Mouse (Mus musculus) spleen, postnatal 10 days (tissue): ENCODE results near the gene Lsm3.

Source experiments
- DNase-seq, 2 experiments: peaks; one replicate each; pipeline ENCODE4 v3.0.0; 2021 to 2022; ENCODE audit warnings: low spot score in 2 of 2

The Lsm3 gene

GRCm38 (mm10) chr6:91558565-91558964, 42.8 kb downstream of the Lsm3 start:
- no peak for DNase-seq

- DNase-seq, result no peak
These were observed 43.6 kb downstream of the Lsm3 start for GRCm38 (mm10) chr6:91559371-91559770.

- no peak for DNase-seq
These were observed 44.5 kb downstream of the Lsm3 start for GRCm38 (mm10) chr6:91560186-91560585.

- no peak for DNase-seq
These were observed 47.3 kb downstream of the Lsm3 start for GRCm38 (mm10) chr6:91563031-91563430.

GRCm38 (mm10) chr6:91566407-91566806, 50.7 kb downstream of the Lsm3 start:
- DNase-seq, result no peak
